Mouse (Mus musculus) MEL (cell line): ENCODE measurements around the gene Sox10. TPM values are rescaled to one million over a fixed set of nuclear protein-coding genes. Genes with fewer than 3 reads are reported as not detected.

ENCODE experiments used
- DNase-seq: peaks from one replicate; pipeline ENCODE4 v3.0.0; 2011; ENCODE audit warnings: low read depth, low spot score
- H3K27ac ChIP-seq: 2 replicates; pipeline ENCODE4 v1.5.1; 2012; ENCODE audit warnings: low read depth, mild to moderate bottlenecking, control low read depth, low read length, moderate library complexity; ENCODE audit not compliant: control insufficient read depth
- H3K27me3 ChIP-seq, 2 experiments: fragments of 150-350 bp in 1 of 2; sonication (generic) in 1 of 2; 2 replicates each; pipeline ENCODE4 v1.6.1; 2012; ENCODE audit warnings: low read length in 2 of 2, mild to moderate bottlenecking in 2 of 2, improper control_type of control experiment in 1 of 2, moderate library complexity in 1 of 2; ENCODE audit not compliant: insufficient read depth in 2 of 2, control insufficient read depth in 1 of 2
- H3K36me3 ChIP-seq, 2 experiments: 2 replicates each; pipeline ENCODE4 v1.6.1; 2012 to 2014; ENCODE audit warnings: low read length in 2 of 2, improper control_type of control experiment in 1 of 2, inconsistent platforms in 1 of 2, mild to moderate bottlenecking in 1 of 2; ENCODE audit not compliant: insufficient read depth in 2 of 2, control insufficient read depth in 1 of 2
- H3K4me1 ChIP-seq, 2 experiments: fragments of 150-350 bp in 1 of 2; sonication (generic) in 1 of 2; 2 replicates each; pipeline ENCODE4 v1.6.1; 2012; ENCODE audit warnings: low read length in 2 of 2, improper control_type of control experiment in 1 of 2, mild to moderate bottlenecking in 1 of 2; ENCODE audit not compliant: insufficient read depth in 2 of 2, control insufficient read depth in 1 of 2
- H3K4me3 ChIP-seq, 2 experiments: fragments of 150-350 bp in 1 of 2; sonication (generic) in 1 of 2; 2 replicates each; pipeline ENCODE4 v1.5.1; 2012; ENCODE audit warnings: low read depth in 2 of 2, low read length in 2 of 2, mild to moderate bottlenecking in 2 of 2, moderate library complexity in 2 of 2, control low read depth in 1 of 2, improper control_type of control experiment in 1 of 2; ENCODE audit not compliant: control insufficient read depth in 1 of 2, insufficient read depth in 1 of 2
- H3K79me2 ChIP-seq: 2 replicates; pipeline ENCODE4 v1.6.1; 2012; ENCODE audit warnings: mild to moderate bottlenecking, low read length, moderate library complexity; ENCODE audit not compliant: control insufficient read depth, poor library complexity, insufficient read depth
- H3K9ac ChIP-seq: 2 replicates; pipeline ENCODE4 v1.6.1; 2012; ENCODE audit warnings: low read depth, mild to moderate bottlenecking, control low read depth, low read length, moderate library complexity; ENCODE audit not compliant: control insufficient read depth, poor library complexity, severe bottlenecking
- H3K9me3 ChIP-seq: fragments of 150-350 bp; sonication (generic); replicated peaks from 2 replicates; pipeline ENCODE4 v1.6.1; 2012; ENCODE audit warnings: mild to moderate bottlenecking, low read length, improper control_type of control experiment, moderate library complexity; ENCODE audit not compliant: insufficient read depth
- CHD1 ChIP-seq: IDR thresholded peaks from 2 replicates; pipeline ENCODE4 v1.6.1; 2012; ENCODE audit warnings: low read depth, mild to moderate bottlenecking, inconsistent platforms, low read length, improper control_type of control experiment
- CHD2 ChIP-seq: IDR thresholded peaks from 2 replicates; pipeline ENCODE4 v1.6.1; 2011; ENCODE audit warnings: low read length, improper control_type of control experiment
- ETS1 ChIP-seq: IDR thresholded peaks from 2 replicates; pipeline ENCODE4 v1.6.1; 2012; ENCODE audit warnings: low read depth, mild to moderate bottlenecking, inconsistent platforms, low read length, improper control_type of control experiment, moderate library complexity
- GABPA ChIP-seq: IDR thresholded peaks from 2 replicates; pipeline ENCODE4 v1.6.1; 2012; ENCODE audit warnings: low read depth, mild to moderate bottlenecking, inconsistent platforms, low read length, improper control_type of control experiment, moderate library complexity
- GATA1 ChIP-seq: IDR thresholded peaks from 2 replicates; pipeline ENCODE4 v1.6.1; 2011; ENCODE audit warnings: low read depth, low read length, improper control_type of control experiment
- JUND ChIP-seq: IDR thresholded peaks from 2 replicates; pipeline ENCODE4 v1.6.1; 2011; ENCODE audit warnings: low read depth, mild to moderate bottlenecking, improper control_type of control experiment, low read length
- MAFK ChIP-seq: IDR thresholded peaks from 2 replicates; pipeline ENCODE4 v1.6.1; 2011; ENCODE audit warnings: low read depth, mild to moderate bottlenecking, low read length, improper control_type of control experiment, borderline replicate concordance
- POLR2AphosphoS5 ChIP-seq: IDR thresholded peaks from 2 replicates; pipeline ENCODE4 v1.6.1; 2012; ENCODE audit warnings: low read depth, borderline replicate concordance, mild to moderate bottlenecking, inconsistent platforms, low read length, moderate library complexity, mixed read lengths
- RAD21 ChIP-seq: IDR thresholded peaks from 2 replicates; pipeline ENCODE4 v1.6.1; 2011; ENCODE audit warnings: mild to moderate bottlenecking, low read depth, low read length, improper control_type of control experiment
- UBTF ChIP-seq: IDR thresholded peaks from 2 replicates; pipeline ENCODE4 v1.6.1; 2012; ENCODE audit warnings: low read depth, mild to moderate bottlenecking, inconsistent platforms, low read length, improper control_type of control experiment, moderate library complexity, borderline replicate concordance; ENCODE audit not compliant: insufficient read depth
- ZNF384 ChIP-seq: IDR thresholded peaks from 2 replicates; pipeline ENCODE4 v1.6.1; 2012; ENCODE audit warnings: low read depth, mild to moderate bottlenecking, inconsistent platforms, low read length, improper control_type of control experiment
- polyA plus RNA-seq, 2 experiments: library from polyadenylated mRNA; stranded (reverse) in 1 of 2; unstranded in 1 of 2; fragments of >175 nt in 1 of 2; fragments of >200 nt in 1 of 2; gene quantifications; 2 replicates each; pipeline versions ENCODE4 v1.2.1 to v1.2.4; 2012; ENCODE audit warnings: low replicate concordance in 2 of 2, low read depth in 1 of 2; ENCODE audit not compliant: insufficient read length in 2 of 2, insufficient read depth in 1 of 2, missing spikeins in 1 of 2
- total RNA-seq: library from RNA; depleted of rRNA; stranded (reverse); fragments of 300-350 nt; gene quantifications from 2 replicates; pipeline ENCODE4 v1.2.3, GENCODE M21; 2012

The Sox10 gene
- total and polyA plus RNA-seq, 3 experiments: not detected

- Histone ChIP-seq H3K4me1 (no peaks in the 10 kb centered on the region), H3K79me2 (no peaks in the 10 kb centered on the region), H3K9ac (no peak overlapping the region), H3K36me3 (peaks cover 0 to 3% of the 10 kb centered on the region in 2 experiments; a peak in 1 of 4 replicates), H3K27ac (no peak overlapping the region), H3K9me3 (no peaks in the 10 kb centered on the region), H3K27me3 (no peaks in the 10 kb centered on the region), H3K4me3 (no peak overlapping the region)
- TF ChIP-seq CHD1: no peak
- DNase-seq: no peak
These were observed 40.6 kb downstream of the Sox10 start for GRCm38 (mm10) chr15:79124331-79124875.

GRCm38 (mm10) chr15:79123751-79124150, 41.3 kb downstream of the Sox10 start:
- peaks cover 0 to 3% of the 10 kb centered on the region in 2 experiments; a peak in 1 of 4 replicates for H3K36me3 ChIP-seq
- DNase-seq: no peak
- H3K4me3 ChIP-seq: no peak overlapping the region
- H3K79me2 ChIP-seq: no peaks in the 10 kb centered on the region
- H3K27me3 ChIP-seq: no peaks in the 10 kb centered on the region
- TF ChIP-seq GATA1 (no peak), ZNF384 (no peak), UBTF (no peak), ETS1 (no peak), POLR2AphosphoS5 (no peak), JUND (no peak)
- no peaks in the 10 kb centered on the region for H3K4me1 ChIP-seq
- H3K9ac ChIP-seq: no peak overlapping the region
- no peaks in the 10 kb centered on the region for H3K9me3 ChIP-seq
- H3K27ac ChIP-seq: no peak overlapping the region

- no peaks in the 10 kb centered on the region for H3K9me3 ChIP-seq
- H3K27ac ChIP-seq: no peak overlapping the region
- H3K79me2 ChIP-seq: no peaks in the 10 kb centered on the region
- no peak overlapping the region for H3K4me3 ChIP-seq
- DNase-seq: no peak
- no peak for TF ChIP-seq MAFK
- TF ChIP-seq RAD21: no peak
- TF ChIP-seq CHD2: no peak
- no peak for TF ChIP-seq GABPA
- no peak overlapping the region for H3K9ac ChIP-seq
- no peaks in the 10 kb centered on the region for H3K27me3 ChIP-seq
- no peaks in the 10 kb centered on the region for H3K4me1 ChIP-seq
- H3K36me3 ChIP-seq: no peaks in the 10 kb centered on the region; a peak in 1 of 4 replicates
These were observed 42.5 kb downstream of the Sox10 start for GRCm38 (mm10) chr15:79122546-79122945.
